Mouse (Mus musculus) megakaryocyte, embryonic 14.5 days (primary cell): ENCODE data around the gene Cobll1. TPM values are rescaled to one million over a fixed set of nuclear protein-coding genes. Genes with fewer than 3 reads are reported as not detected.

Experiments
- H3K27me3 ChIP-seq: replicated peaks from 2 replicates; pipeline ENCODE3; 2012; ENCODE audit warnings: inconsistent platforms
- H3K36me3 ChIP-seq: replicated peaks from 2 replicates; pipeline ENCODE3; 2012; ENCODE audit warnings: low read length, inconsistent platforms, mixed read lengths
- H3K4me1 ChIP-seq: 2 replicates; pipeline ENCODE4 v1.6.1; 2012; ENCODE audit warnings: inconsistent platforms
- H3K4me3 ChIP-seq: replicated peaks from 2 replicates; pipeline ENCODE3; 2012; ENCODE audit warnings: moderate library complexity, mild to moderate bottlenecking, inconsistent platforms
- H3K9me3 ChIP-seq: 2 replicates; pipeline ENCODE4 v1.6.1; 2012; ENCODE audit warnings: inconsistent platforms
- FLI1 ChIP-seq: IDR thresholded peaks from 2 replicates; pipeline ENCODE4 v1.6.1; 2012; ENCODE audit warnings: low read length, inconsistent platforms, mixed read lengths
- GATA1 ChIP-seq: IDR thresholded peaks from 3 replicates; pipeline ENCODE4 v1.6.1; 2012; ENCODE audit warnings: mixed read lengths, low read length, inconsistent platforms, borderline replicate concordance
- polyA plus RNA-seq: library from polyadenylated mRNA; stranded (reverse); fragments of >175 nt; gene quantifications from 2 replicates; pipeline ENCODE4 v1.2.3, GENCODE M21; 2012; ENCODE audit warnings: low replicate concordance; ENCODE audit not compliant: insufficient read depth

The Cobll1 gene
- polyA plus RNA-seq, 1 experiment, result not detected

DNA sequence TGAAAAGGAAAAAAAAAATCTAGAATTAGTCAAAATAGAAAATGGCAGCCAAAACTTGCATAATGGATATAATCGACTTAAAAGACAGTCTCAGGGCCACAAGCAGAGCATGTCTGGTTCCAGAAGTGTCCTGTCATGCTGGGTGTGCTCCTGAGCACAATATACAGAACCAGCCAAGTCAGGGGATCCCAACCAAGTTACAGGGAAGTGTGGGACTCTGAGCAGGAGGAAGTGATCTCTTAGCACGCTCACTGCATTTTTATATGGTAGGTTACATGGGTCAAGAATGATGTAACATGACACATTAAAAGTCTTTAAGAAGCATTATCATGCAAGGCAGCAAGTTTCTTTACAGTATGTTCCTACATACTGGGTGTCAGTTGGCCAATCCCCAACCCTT lies 31.5 kb downstream of the Cobll1 start:
- TF ChIP-seq GATA1, result no peak
- no peak for TF ChIP-seq FLI1
- no peaks in the 10 kb centered on the region for H3K4me1 ChIP-seq

DNA sequence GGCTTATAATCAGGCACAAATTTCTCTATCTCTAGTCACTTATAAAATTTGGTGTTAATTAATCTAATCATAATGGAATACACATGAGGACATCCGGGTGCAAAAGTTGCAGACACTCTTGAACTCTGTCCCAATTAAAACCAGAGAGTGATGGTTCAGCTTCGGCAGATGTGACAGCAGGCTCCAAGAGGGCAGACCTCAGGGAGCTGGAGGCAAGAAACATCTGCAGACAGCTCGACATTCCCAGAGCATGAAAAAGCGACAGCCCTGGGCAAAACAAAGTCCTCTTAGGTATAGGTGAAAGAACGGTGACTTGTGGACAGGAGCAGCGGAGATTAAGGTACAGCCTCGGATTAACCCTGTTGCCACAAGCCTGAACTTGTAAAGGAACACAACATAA lies 35.5 kb downstream of the Cobll1 start:
- Histone ChIP-seq H3K4me1 (no peaks in the 10 kb centered on the region), H3K36me3 (no peaks in the 10 kb centered on the region), H3K4me3 (no peak overlapping the region), H3K9me3 (no peaks in the 10 kb centered on the region), H3K27me3 (no peaks in the 10 kb centered on the region)
- TF ChIP-seq GATA1 (no peak), FLI1 (no peak)

More for the DNA sequence above, 31.5 kb downstream of the Cobll1 start:
- Histone ChIP-seq H3K36me3 (no peaks in the 10 kb centered on the region), H3K4me3 (no peak overlapping the region), H3K9me3 (no peaks in the 10 kb centered on the region), H3K27me3 (no peaks in the 10 kb centered on the region)

DNA sequence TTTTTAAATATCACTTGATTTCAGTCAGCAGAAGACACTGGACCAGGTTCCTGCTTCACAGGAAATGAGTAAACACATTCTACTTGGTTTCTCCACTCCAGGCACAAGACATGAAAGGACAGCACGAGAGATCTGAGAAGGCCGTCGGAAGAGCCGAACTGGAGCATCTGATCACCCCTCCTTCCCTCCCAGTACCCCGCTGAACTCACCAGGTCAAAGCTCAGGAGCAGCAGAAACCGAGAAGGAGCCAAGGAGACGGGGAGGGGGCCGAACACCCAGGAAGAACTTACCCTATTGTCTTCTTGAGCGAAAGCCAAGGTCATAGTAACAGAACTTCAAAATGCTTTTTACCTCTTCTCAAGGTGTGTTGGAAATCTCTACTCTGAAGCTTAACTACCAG lies 39.5 kb downstream of the Cobll1 start:
- Histone ChIP-seq H3K4me3 (no peak overlapping the region), H3K36me3 (no peaks in the 10 kb centered on the region)
- no peak for TF ChIP-seq FLI1
- TF ChIP-seq GATA1, result no peak

DNA sequence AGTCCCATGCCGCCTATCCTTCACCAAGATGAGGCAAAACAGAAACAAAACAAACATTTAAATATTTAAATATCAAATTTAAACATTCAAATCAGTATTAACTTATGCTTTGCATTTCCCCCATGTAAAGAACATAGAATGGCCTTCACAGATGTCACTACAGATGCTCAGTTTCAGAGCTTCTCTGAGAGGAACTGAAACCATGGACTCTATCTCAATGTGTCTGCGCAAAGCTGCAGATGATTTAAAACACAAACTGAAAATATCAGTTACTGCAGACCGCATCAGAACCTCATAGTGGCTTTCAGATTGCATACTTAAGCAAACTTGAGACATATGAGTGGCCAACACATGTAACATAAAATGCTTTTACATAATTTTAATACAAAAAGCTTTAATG lies 40.6 kb downstream of the Cobll1 start:
- TF ChIP-seq FLI1 (no peak), GATA1 (no peak)
- no peaks in the 10 kb centered on the region; the same call in 1 of the 2 replicates for H3K9me3 ChIP-seq
- H3K4me3 ChIP-seq, result no peak overlapping the region
- no peaks in the 10 kb centered on the region for H3K27me3 ChIP-seq
- H3K36me3 ChIP-seq, result no peaks in the 10 kb centered on the region
- H3K4me1 ChIP-seq, result no peaks in the 10 kb centered on the region

More for the DNA sequence above, 39.5 kb downstream of the Cobll1 start:
- H3K27me3 ChIP-seq, result no peaks in the 10 kb centered on the region
- no peaks in the 10 kb centered on the region for H3K4me1 ChIP-seq
- no peaks in the 10 kb centered on the region; the same call in 1 of the 2 replicates for H3K9me3 ChIP-seq

DNA sequence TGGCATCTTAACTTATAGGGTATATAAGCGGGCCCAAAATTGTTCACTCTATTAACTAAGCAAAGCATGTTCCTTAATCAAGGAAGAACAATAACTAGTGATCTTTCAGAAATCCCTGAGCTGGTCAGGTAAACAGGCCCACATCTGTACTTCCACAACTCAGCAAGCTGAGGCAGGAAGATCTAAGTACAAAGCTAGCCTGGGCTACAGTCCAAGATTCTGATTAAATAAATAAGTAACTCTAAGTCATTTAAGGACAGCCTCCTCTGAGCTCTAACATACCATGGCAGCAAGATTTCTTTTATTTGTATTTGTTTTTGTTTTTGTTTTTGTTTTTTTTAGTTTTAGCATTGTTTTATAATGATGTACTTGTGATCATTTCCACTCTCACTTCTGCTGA lies 42.2 kb downstream of the Cobll1 start:
- Histone ChIP-seq H3K36me3 (no peaks in the 10 kb centered on the region), H3K4me1 (no peaks in the 10 kb centered on the region), H3K9me3 (no peaks in the 10 kb centered on the region; the same call in 1 of the 2 replicates), H3K27me3 (peaks cover 2% of the 10 kb centered on the region), H3K4me3 (no peak overlapping the region)
- TF ChIP-seq FLI1 (no peak), GATA1 (no peak)

DNA sequence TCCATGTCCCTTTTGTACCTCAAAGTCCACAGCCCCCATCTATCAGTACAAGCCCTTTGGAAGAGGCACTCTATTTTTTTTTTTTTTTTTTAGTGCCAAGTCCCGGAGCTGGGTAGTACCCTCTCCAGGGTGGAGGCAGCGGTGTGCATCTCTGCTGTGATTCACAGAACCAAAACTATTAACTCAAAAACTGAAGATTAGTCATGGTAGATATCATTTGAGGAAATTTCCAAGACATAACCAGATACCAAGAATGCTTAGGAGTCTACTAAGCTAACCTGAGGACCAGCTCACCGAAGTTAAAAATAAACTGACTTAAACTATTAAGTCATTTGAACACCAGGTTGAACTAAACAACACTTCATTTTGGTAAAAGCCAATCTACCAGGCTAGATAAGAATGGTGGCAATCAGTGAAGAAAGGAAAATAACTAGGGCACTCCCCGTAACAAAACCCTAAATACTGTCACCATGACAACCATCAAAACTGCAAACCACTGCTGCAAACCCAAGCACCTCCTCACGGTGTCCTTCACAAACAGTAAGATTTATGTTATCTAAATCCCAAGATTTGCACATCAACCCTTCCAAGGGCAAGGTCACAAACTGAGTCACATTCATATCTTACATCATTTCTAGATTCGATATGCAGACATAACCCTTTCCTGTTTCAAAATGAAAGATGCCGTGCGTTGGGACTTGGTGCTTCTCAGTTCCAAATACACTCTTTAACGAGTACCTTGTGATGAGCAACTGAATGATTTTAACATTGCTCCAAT lies 43.8 kb downstream of the Cobll1 start:
- TF ChIP-seq GATA1, result no peak
- no peak for TF ChIP-seq FLI1
- H3K4me1 ChIP-seq, result no peaks in the 10 kb centered on the region
- H3K9me3 ChIP-seq, result no peaks in the 10 kb centered on the region; the same call in 1 of the 2 replicates
- peaks cover 2% of the 10 kb centered on the region for H3K27me3 ChIP-seq
- H3K36me3 ChIP-seq, result no peaks in the 10 kb centered on the region
- H3K4me3 ChIP-seq, result no peak overlapping the region

DNA sequence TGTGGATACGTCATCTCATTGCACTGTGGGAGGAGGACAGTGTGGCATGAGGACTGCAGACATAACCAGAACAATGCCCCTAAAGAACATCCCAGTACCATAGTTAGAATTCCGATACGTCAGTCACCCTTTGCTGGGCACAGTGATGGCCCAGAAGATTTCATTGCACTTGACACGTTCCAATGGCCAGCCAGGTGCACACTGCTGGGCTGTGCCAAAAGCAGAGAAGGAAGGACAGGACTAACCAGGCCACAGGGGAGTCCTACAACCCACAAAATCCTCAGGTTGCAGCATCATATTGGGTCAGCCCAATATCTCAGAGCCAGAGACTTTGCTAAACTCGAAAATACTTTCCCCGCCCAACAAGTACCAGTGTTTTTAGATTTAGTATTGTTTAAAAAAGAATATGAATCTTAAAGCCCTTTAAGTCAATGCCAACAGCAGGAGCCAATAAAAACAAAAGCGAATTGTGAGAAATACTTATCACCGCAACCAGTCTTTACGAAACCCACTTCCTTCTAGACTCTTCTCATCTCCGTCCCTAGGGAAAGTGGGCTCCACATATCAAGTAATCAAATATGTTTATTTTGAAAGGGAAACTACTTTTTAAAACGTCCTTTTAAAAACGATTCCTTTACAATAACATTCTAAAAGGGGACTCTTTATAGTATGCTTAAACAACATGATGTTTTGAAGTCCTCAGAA lies 46.0 kb downstream of the Cobll1 start:
- Histone ChIP-seq H3K9me3 (no peaks in the 10 kb centered on the region; the same call in 1 of the 2 replicates), H3K4me1 (peaks cover 11% of the 10 kb centered on the region), H3K4me3 (no peak overlapping the region), H3K36me3 (no peaks in the 10 kb centered on the region), H3K27me3 (peaks cover 2% of the 10 kb centered on the region)
- TF ChIP-seq GATA1 (no peak), FLI1 (no peak)

DNA sequence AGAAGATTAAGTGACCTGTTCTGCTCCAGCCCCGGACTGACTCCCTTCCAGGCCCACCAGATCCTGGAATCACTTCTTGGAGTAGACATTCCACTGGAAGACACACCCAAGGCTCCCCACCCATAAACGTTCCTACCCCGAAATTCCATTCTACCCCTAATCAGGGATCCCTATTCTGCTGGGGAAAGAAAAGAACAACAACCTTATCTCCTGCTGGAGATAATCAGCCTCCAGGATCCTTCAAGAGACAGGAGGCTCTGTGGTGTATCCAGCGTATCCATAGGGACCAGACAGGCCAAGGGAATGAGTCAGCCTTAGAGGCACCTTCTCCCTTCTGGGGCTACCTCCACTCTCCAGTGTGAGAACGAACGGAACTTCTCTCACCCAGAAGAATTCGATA lies 47.8 kb downstream of the Cobll1 start:
- Histone ChIP-seq H3K9me3 (no peaks in the 10 kb centered on the region), H3K4me3 (no peak overlapping the region), H3K4me1 (peaks cover 11% of the 10 kb centered on the region), H3K36me3 (no peaks in the 10 kb centered on the region), H3K27me3 (peaks cover 2% of the 10 kb centered on the region)
- no peak for TF ChIP-seq FLI1
- no peak for TF ChIP-seq GATA1

DNA sequence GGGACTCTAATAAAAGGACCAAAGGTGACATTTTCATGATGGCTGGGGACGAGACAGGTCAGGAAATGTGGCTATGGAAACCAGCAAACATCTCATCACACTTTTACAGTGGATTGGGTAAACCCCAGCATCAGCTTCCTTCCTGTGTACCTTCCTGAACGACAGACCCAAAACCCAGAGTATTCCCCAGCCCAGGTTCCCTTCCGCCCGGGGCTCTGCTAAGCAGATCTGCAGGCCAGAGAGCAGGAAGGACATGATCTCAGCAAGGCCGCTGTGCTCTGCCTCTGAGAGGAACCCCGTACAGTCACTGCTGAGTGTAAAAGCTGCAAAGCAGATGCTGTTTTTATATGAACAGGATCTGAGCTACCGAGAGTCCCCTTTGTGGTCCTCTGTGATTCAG lies 49.9 kb downstream of the Cobll1 start:
- TF ChIP-seq GATA1 (no peak), FLI1 (no peak)
- Histone ChIP-seq H3K9me3 (no peaks in the 10 kb centered on the region), H3K36me3 (no peaks in the 10 kb centered on the region), H3K4me3 (peak overlapping the region; percentile 4), H3K27me3 (peaks cover 4% of the 10 kb centered on the region), H3K4me1 (peaks cover 11% of the 10 kb centered on the region)

DNA sequence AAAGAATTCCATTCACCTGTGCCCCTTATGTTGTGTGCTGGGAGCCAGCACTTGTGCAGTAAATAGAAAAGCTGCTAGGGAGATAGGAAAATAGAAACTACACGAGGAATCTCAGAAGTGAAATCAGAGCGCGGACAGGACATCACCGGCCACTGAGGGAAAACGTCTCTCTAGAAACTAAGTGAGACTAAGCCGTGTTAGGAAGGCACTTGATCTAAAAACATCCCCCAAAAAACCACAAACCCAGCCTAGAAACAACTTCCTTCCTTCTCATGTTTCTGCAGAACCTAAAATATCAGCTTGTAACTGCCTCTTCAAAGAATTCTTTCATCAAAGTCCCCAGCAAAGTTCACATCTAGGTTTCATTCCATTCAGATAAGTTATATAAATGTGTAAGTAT lies 50.6 kb downstream of the Cobll1 start:
- Histone ChIP-seq H3K36me3 (no peaks in the 10 kb centered on the region), H3K9me3 (no peaks in the 10 kb centered on the region), H3K4me1 (peaks cover 11% of the 10 kb centered on the region), H3K27me3 (peaks cover 4% of the 10 kb centered on the region), H3K4me3 (no peak overlapping the region)
- TF ChIP-seq GATA1, result no peak
- no peak for TF ChIP-seq FLI1
